Comparison of ENCODE assay signal across 18 mouse cellular contexts in genomic region chr7:45695098-45695497, GRCm38 (mm10). TPM values are rescaled to one million over a fixed set of nuclear protein-coding genes. Genes with fewer than 3 reads are reported as not detected.
DNase-seq lines count a peak whose midpoint lies in the region; ATAC-seq and TF ChIP-seq lines count a peak whose summit lies in the region.
"Had no signal": no experiment of that assay in that cellular context is flagged by ENCODE, and none has a peak within 500 bp of the region (broad histone marks: within the 10 kb centered on the region; RNA-seq: fewer than 3 reads in every experiment).

No protein-coding gene starts in this region.

- WGBS in neural tube, embryonic 15.5 days, result 7% methylated on average over 6 of the region's 6 CpGs
- 20% methylated on average over 6 of the region's 6 CpGs for WGBS in embryonic facial prominence, embryonic 15.5 days

- H3K9me3 ChIP-seq in neural tube, embryonic 15.5 days (replicated peaks), result no peaks in the 10 kb centered on the region
- H3K9me3 ChIP-seq in embryonic facial prominence, embryonic 15.5 days (replicated peaks), result no peaks in the 10 kb centered on the region
- H3K9me3 ChIP-seq: heart, embryonic 12.5 days; hindbrain, embryonic 15.5 days had no signal

- H3K4me2 ChIP-seq in neural tube, embryonic 15.5 days, result no peak overlapping the region
- no peak overlapping the region for H3K4me2 ChIP-seq in embryonic facial prominence, embryonic 15.5 days (replicated peaks)
- H3K4me2 ChIP-seq: heart, embryonic 12.5 days; hindbrain, embryonic 15.5 days had no signal

- no peak overlapping the region for H3K27ac ChIP-seq in neural tube, embryonic 15.5 days (replicated peaks)
- peak overlapping the region; percentile 83 for H3K27ac ChIP-seq in embryonic facial prominence, embryonic 15.5 days (replicated peaks)
- H3K27ac ChIP-seq: hindbrain, embryonic 15.5 days; kidney, postnatal 0 days had no signal

- H3K9ac ChIP-seq in neural tube, embryonic 15.5 days (replicated peaks), result no peak overlapping the region
- no peak overlapping the region for H3K9ac ChIP-seq in embryonic facial prominence, embryonic 15.5 days
- H3K9ac ChIP-seq: heart, embryonic 12.5 days; hindbrain, embryonic 15.5 days had no signal

- DNase-seq in neural tube, embryonic 10.5 days (ENCODE audit: extremely low spot score, low spot score), result peak; percentile 70
- DNase-seq in brain, embryonic 14.5 days (ENCODE audit: low read depth), result peak; percentile 13
- peak; percentile 63 for DNase-seq in naive thymus-derived CD4-positive, alpha-beta T cell, adult 2 months (ENCODE audit: low read depth)
- DNase-seq in urinary bladder, adult 2 months (ENCODE audit: low spot score), result no peak
- no peak for DNase-seq in gastrocnemius, postnatal 10 days
- DNase-seq: cerebellum, adult 11-12 months; gastrocnemius, postnatal 25 days; left cerebral cortex, postnatal 4 days; lung, adult 2 months; retina, postnatal 1 day had no signal

- no peak for ATAC-seq in neural tube, embryonic 15.5 days (ENCODE audit: low FRiP score)
- ATAC-seq in embryonic facial prominence, embryonic 15.5 days (ENCODE audit: insufficient number of reproducible peaks, low FRiP score, low TSS enrichment, low read depth), result peak; percentile 53
- ATAC-seq: forebrain, embryonic 14.5 days had no signal

- H3K4me3 ChIP-seq in neural tube, embryonic 15.5 days (replicated peaks), result no peak overlapping the region
- H3K4me3 ChIP-seq in embryonic facial prominence, embryonic 15.5 days (replicated peaks), result no peak overlapping the region
- H3K4me3 ChIP-seq: heart, embryonic 12.5 days; hindbrain, embryonic 15.5 days; myocyte had no signal

- H3K36me3 ChIP-seq in neural tube, embryonic 15.5 days, result no peaks in the 10 kb centered on the region
- H3K36me3 ChIP-seq in embryonic facial prominence, embryonic 15.5 days, result no peaks in the 10 kb centered on the region
- H3K36me3 ChIP-seq: heart, embryonic 12.5 days; hindbrain, embryonic 15.5 days had no signal

- no peak for TF ChIP-seq POLR2A in brain, embryonic 14.5 days (IDR thresholded peaks at IDR 0.05; ENCODE audit: borderline replicate concordance, extremely low read depth, insufficient read depth, insufficient read length, poor library complexity, severe bottlenecking)

- peaks cover 14% of the 10 kb centered on the region for H3K4me1 ChIP-seq in neural tube, embryonic 15.5 days
- H3K4me1 ChIP-seq in embryonic facial prominence, embryonic 15.5 days, result peaks cover 27% of the 10 kb centered on the region

- TF ChIP-seq CTCF in brain, embryonic 14.5 days (IDR thresholded peaks at IDR 0.05; ENCODE audit: borderline replicate concordance, extremely low read depth, insufficient read depth, insufficient read length), result no peak

- H3K27me3 ChIP-seq in neural tube, embryonic 15.5 days (replicated peaks), result 0 out of 2 replicates have a peak, but pooled peaks cover 5% of the 10 kb centered on the region
- peaks cover 18% of the 10 kb centered on the region for H3K27me3 ChIP-seq in embryonic facial prominence, embryonic 15.5 days
- H3K27me3 ChIP-seq: hindbrain, embryonic 15.5 days had no signal

RNA-seq across cellular contexts. Expression of gene Sec1, which starts 0.9 kb away (rescaled TPM):
- polyA plus RNA-seq in neural tube, embryonic 15.5 days (2015; fragmentation: Nextera tagmentation; extraction: Ambion mirVana), result 0.47 and 0.77 TPM in 2 replicates
- polyA plus RNA-seq in brain, embryonic 14.5 days (2012; rRNA removed), result 0.66 and 1.1 TPM in 2 replicates
- 9.6 and 11.1 TPM in 2 replicates for polyA plus RNA-seq in embryonic facial prominence, embryonic 15.5 days (2015; fragmentation: Nextera tagmentation; extraction: Ambion mirVana)
- polyA plus RNA-seq in urinary bladder, adult 2 months (2012; rRNA removed), result 0.09 and 0.14 TPM in 2 replicates
- under 1 TPM in 1 of 2 experiments, not detected in 1; 0.21 TPM for total RNA-seq in gastrocnemius, postnatal 10 days (2021)
- total RNA-seq: megakaryocyte, adult 5-6 weeks had no signal

RNA-seq across cellular contexts. Expression of gene Car11, which starts 4.5 kb away (rescaled TPM):
- polyA plus RNA-seq in neural tube, embryonic 15.5 days (2015; fragmentation: Nextera tagmentation; extraction: Ambion mirVana), result 57.0 and 71.4 TPM in 2 replicates
- 81.4 and 108 TPM in 2 replicates for polyA plus RNA-seq in brain, embryonic 14.5 days (2012; rRNA removed)
- polyA plus RNA-seq in embryonic facial prominence, embryonic 15.5 days (2015; fragmentation: Nextera tagmentation; extraction: Ambion mirVana), result 17.2 and 17.7 TPM in 2 replicates
- polyA plus RNA-seq in urinary bladder, adult 2 months (2012; rRNA removed), result 25.0 and 29.8 TPM in 2 replicates
- total RNA-seq in gastrocnemius, postnatal 10 days (2021), result 1 to 10 TPM; 3.4 to 3.9 TPM
- total RNA-seq: megakaryocyte, adult 5-6 weeks had no signal

RNA-seq across cellular contexts. Expression of gene Dbp, which starts 9.8 kb away (rescaled TPM):
- 3.3 and 3.9 TPM in 2 replicates for polyA plus RNA-seq in neural tube, embryonic 15.5 days (2015; fragmentation: Nextera tagmentation; extraction: Ambion mirVana)
- polyA plus RNA-seq in brain, embryonic 14.5 days (2012; rRNA removed), result 7.6 and 8.4 TPM in 2 replicates
- polyA plus RNA-seq in embryonic facial prominence, embryonic 15.5 days (2015; fragmentation: Nextera tagmentation; extraction: Ambion mirVana), result 6.8 and 7.0 TPM in 2 replicates
- 335 and 503 TPM in 2 replicates for polyA plus RNA-seq in urinary bladder, adult 2 months (2012; rRNA removed)
- 10 to 100 TPM; 35.9 to 37.9 TPM for total RNA-seq in gastrocnemius, postnatal 10 days (2021)

RNA-seq across cellular contexts. Expression of gene Ntn5, which starts 11.3 kb away (rescaled TPM):
- polyA plus RNA-seq in neural tube, embryonic 15.5 days (2015; fragmentation: Nextera tagmentation; extraction: Ambion mirVana), result 1.7 and 1.9 TPM in 2 replicates
- polyA plus RNA-seq in brain, embryonic 14.5 days (2012; rRNA removed), result 0.64 and 2.1 TPM in 2 replicates
- polyA plus RNA-seq in embryonic facial prominence, embryonic 15.5 days (2015; fragmentation: Nextera tagmentation; extraction: Ambion mirVana), result 10.8 and 11.7 TPM in 2 replicates
- 0.06 and 0.08 TPM in 2 replicates for polyA plus RNA-seq in urinary bladder, adult 2 months (2012; rRNA removed)
- under 1 TPM; 0.75 to 0.77 TPM for total RNA-seq in gastrocnemius, postnatal 10 days (2021)
- total RNA-seq: megakaryocyte, adult 5-6 weeks had no signal
- polyA plus RNA-seq: heart, embryonic 12.5 days had no signal

RNA-seq across cellular contexts. Expression of gene Rpl18, which starts 20.2 kb away (rescaled TPM):
- polyA plus RNA-seq in neural tube, embryonic 15.5 days (2015; fragmentation: Nextera tagmentation; extraction: Ambion mirVana), result 573 and 682 TPM in 2 replicates
- 640 and 749 TPM in 2 replicates for polyA plus RNA-seq in brain, embryonic 14.5 days (2012; rRNA removed)
- 1,062 and 1,100 TPM in 2 replicates for polyA plus RNA-seq in embryonic facial prominence, embryonic 15.5 days (2015; fragmentation: Nextera tagmentation; extraction: Ambion mirVana)
- 594 and 906 TPM in 2 replicates for polyA plus RNA-seq in urinary bladder, adult 2 months (2012; rRNA removed)
- total RNA-seq in gastrocnemius, postnatal 10 days (2021), result 100 to 1,000 TPM; 793 to 822 TPM

Comparison
In these comparisons a context has a peak if more than half of its experiments do, and no peak if none do; other contexts are left out.
1. DNase-seq: peak in neural tube, embryonic 10.5 days (single experiment), brain, embryonic 14.5 days (single experiment) and naive thymus-derived CD4-positive, alpha-beta T cell, adult 2 months (single experiment); none in urinary bladder, adult 2 months (single experiment) and gastrocnemius, postnatal 10 days (single experiment).
2. RNA of gene Dbp, which starts 9.8 kb away (polyA plus RNA-seq): 335 to 503 TPM in urinary bladder, adult 2 months; 7.6 to 8.4 TPM in brain, embryonic 14.5 days, 6.8 to 7.0 TPM in embryonic facial prominence, embryonic 15.5 days and 3.3 to 3.9 TPM in neural tube, embryonic 15.5 days; every median in the first group is over 10 times any median in the second.